Mouse (Mus musculus): ENCODE results near the gene Scaper.

DNA sequence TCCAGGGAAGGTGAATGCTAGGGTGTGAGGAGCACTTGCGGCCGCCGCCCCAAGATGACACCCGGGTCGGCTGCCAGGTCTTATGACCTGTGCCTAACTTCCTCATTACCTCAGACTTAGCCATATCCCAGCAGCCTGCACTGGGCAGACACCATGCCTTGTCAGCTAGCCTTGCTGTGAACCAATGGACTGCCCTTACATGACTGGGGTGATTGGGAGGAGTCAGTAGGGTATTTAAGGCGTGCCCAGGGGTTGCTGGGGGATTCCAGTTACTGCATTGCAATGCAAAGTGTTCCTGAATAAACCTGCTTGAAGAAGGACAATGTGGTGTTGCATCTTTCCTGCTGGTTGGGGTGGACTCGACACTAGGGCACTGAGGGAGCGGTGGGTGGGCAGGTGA, 148.5 kb downstream of the Scaper start:
- TF ChIP-seq CTCF (IDR thresholded peaks at IDR 0.05; ENCODE audit: extremely low read depth, insufficient read depth, low read length), result no peak
- no peak for TF ChIP-seq POLR2A (IDR thresholded peaks at IDR 0.05; ENCODE audit: extremely low read depth, insufficient read depth, low read length)
